Mouse (Mus musculus): ENCODE data around the gene Wipi2.

DNA sequence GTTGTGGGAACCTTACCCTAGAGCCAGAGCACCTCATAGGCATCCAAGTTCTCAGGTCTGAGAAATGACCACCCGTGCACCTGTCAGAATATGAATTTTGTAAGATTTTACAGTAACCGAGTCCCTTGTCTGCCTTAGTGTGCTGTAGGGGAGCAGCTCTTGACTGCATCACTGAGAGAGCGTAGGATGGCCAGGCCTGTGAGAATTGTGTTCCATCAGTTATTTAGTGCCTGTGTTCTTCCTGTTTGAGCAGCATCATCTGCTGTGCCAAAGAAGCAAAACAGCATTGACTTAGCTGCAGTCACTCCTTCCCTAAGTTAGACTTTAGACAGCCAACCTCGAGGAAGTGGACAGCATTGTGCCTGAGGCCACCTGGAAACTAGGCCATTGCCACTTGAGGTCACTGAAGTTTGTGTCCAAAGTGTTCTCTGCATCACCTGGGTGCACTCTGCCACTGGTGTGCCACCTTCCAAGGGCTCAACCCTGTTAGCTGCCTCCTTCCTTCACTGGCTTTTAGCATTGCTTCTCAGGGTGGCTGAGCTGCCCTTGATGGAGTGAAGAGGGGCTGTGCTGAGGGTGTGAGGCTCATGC lies 22.1 kb downstream of the Wipi2 start:
- TF ChIP-seq CTCF (IDR thresholded peaks at IDR 0.05; ENCODE audit: low read depth) (no peak), EP300 (optimal IDR thresholded peaks at IDR 0.05) (no peak)

Data from stomach, postnatal 0 days (tissue).